Mouse (Mus musculus) erythroblast, embryonic 14.5 days (primary cell): Measurements from ENCODE around the gene Ddx18.

Source experiments
- GATA1 ChIP-seq: IDR thresholded peaks from 2 replicates; pipeline ENCODE4 v1.6.1; 2012; ENCODE audit warnings: low read length, inconsistent platforms, mixed read lengths
- TAL1 ChIP-seq: IDR thresholded peaks from 3 replicates; pipeline ENCODE4 v1.6.1; 2012; ENCODE audit warnings: low read length, inconsistent platforms, mixed read lengths

- TF ChIP-seq GATA1 (no peak), TAL1 (no peak)
Observed at GRCm38 (mm10) chr1:121551457-121551835, 16.3 kb downstream of the Ddx18 start.
